Mouse (Mus musculus) ovary, postnatal 10 days (tissue): ENCODE measurements at regions not wholly inside any gene's neighbourhood (a gene's known extent, or its start where the extent isn't known, plus 50 kb on each side); places are given as distances from the start of the nearest gene placed in this dataset.

Experiments
- DNase-seq: peaks from one replicate; pipeline ENCODE4 v3.0.0; 2022; ENCODE audit warnings: low spot score

DNA sequence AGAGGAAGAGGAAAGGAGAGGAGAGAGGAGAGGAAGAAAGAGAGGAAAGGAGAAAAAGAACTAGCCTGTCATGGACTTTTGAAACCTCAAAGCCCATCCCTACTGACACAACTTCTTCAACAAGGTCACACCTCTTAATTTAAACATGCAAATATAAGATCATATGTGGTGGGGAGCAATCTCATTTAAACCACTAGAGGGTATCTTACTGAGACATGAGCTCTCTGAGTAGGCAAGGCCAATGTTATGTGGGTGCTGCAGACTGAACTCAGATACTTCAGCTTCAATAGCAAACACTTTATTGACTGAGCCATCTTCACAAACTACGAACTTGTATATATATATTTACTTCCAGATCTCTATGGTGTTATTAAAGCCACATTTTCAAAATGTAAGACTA is 156.9 kb downstream of the Mex3b start:
- no peak for DNase-seq

DNA sequence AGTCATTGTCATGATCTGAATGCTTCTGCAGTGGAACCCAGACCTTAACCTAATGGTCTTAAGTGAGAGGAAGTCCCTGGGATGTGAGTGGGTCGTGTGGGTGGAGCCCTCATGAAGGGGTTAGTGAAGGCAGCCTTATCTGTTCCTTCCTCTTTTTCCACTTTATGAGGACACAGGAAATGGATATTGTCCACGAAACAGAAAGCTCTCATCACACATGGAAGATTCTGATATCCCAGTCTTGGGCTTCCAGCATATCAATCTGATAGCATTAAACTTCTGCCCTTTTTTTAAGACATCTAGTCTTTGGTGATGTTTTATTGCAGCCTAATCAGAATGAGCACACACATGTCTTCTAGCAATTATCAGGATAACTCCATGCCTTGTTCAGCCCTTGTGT is 164.0 kb downstream of the Mex3b start:
- no peak for DNase-seq

DNA sequence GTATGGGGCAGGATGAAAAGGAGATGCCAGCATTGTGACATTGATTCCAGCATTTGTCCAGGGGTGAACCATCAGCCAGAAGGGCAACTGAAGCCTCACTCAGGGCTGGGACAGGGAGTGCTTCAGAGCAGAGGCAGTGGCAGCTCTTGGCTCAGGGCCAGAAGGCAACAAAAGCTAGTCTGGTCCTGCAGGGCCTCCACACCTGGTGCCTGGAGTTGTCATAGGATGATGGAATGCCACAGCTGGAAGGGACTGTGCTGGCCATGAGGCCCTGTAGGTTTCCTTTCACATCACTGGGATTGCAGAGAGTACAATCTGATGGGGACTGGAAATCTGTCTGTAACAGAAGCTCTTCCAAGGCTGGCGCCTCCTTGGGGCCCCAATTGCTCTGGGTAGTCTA is 164.9 kb downstream of the Mex3b start:
- no peak for DNase-seq

DNA sequence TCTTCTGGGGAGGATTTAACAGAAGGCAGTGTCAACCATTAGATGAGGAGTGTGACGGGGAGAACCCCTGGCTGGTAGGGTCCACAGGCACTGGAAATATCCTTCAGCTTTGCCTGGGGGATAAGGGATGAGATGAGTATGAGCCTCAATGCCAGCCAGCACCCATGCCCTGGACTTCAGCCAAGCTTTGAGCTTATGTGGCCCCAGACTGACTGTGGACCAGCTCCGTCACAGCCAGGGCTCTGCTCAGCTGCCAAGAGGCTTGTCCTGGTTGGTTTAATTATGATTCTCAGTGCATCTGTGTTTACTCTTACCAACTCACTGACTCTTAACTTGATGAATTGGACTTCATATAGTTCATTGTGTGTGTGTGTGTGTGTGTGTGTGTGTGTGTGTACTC is 165.8 kb downstream of the Mex3b start:
- DNase-seq: no peak

DNA sequence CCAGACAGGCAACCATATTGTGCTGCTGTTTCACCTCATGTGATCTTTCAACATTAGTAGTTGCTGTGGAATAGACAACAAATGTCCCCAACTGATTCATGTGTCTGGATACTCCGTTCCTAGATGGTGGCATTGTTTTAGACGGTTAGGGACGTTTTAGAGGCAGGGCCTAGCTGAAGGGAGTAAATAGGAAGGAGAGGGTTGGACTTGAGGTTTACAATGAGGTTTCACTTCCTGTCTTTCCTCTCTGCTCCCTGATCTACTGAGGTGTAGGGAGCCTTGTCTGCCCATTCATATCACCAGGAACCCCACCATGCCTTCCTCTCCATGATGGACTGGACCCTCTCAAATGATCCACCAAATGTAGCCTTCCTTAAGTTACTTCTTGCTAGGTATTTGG is 168.1 kb downstream of the Mex3b start:
- no peak for DNase-seq

DNA sequence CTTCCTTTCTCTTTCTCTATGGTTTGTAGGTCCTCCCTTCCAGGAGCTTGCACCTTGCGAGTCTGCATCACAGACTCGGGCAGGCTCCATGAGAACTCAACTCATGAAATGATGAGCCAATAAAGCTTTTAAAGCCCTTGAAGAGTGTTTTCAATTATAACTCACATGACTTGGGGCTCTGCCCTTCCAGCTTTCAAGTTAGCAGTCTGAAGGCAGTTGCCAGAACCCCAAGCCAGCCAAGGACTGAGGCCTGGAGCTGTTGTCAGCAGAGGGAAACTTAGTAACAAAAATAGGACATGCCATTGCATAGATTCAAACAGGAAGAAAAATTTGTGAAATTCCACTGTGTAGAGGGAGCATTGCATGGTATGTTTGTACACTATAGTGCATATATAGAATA is 169.3 kb downstream of the Mex3b start:
- DNase-seq: peak; percentile 7

DNA sequence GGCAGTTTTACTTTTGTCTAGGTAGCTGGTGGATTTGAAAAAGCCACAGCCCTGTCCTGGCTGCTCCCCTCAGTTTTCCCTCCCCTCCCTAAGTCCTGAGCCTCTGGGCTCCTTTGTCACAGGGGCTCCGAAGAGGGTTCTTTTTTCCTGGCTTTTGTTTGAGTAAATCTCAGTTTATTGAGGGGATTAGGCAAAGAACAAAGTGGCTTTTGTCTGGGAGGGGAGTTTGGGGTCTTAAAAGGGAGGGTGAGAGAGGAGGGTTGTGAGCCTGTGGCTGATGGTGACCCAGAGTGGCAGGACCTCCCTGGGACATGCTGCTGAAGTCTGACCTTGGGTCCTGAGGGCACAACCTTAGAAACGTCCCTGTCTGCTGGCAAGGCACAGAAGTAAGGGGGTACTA is 170.0 kb downstream of the Mex3b start:
- DNase-seq: no peak

DNA sequence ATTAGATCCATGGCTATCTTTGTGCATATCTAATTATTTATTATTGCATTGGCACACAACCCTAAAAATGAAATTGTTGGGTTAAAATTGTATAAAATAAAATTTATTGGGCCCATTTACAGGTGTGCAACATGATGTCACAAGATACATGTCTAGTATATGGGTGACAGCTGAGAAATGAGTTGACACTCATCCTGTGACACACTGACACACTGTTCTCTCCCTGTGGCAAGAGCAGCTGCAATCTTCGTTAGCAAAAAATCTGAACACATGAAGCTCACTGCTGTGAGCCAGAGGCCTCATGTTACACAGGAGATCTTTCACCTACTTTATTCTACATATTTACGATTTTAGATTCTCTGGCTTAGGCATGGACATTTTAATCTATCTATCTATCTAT is 170.6 kb downstream of the Mex3b start:
- DNase-seq: no peak

DNA sequence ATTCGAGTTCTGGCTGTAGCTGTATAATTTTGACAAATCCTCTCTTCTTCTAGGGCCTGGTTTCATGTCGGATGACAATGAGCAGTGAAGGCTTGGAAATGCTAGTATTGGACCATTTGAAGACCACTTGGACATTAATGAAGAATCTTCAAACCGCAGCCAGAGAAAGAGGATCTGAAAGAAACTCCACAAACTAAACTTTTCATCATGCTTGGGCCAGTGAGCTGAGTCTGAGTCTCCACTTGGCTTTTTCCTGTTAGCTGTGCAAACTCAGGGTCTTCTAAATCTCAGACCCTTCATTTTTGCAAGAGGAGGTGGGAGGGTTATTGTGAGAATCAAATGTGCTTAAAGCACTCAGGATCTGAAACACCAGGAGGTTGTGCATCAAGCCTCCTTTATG is 176.6 kb downstream of the Mex3b start:
- DNase-seq: no peak

DNA sequence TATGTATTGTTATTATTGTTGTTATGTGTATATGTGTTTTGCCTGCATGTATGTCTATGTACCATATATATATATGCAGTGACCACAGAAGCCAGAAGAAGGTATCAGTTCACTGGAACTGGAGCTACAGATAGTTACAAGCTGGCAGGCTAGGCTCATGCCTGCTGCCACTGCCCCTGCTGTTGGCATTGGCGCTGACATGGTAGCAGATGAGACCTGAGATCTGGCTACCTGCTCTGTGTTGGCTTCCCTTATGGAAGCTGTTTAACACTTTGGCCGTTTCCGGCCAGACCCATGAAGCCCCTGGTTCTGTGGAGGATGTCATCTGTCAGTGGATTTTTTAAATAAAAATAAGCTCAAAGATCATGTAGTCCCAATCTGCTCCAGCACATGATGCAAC is 178.1 kb downstream of the Mex3b start:
- no peak for DNase-seq

DNA sequence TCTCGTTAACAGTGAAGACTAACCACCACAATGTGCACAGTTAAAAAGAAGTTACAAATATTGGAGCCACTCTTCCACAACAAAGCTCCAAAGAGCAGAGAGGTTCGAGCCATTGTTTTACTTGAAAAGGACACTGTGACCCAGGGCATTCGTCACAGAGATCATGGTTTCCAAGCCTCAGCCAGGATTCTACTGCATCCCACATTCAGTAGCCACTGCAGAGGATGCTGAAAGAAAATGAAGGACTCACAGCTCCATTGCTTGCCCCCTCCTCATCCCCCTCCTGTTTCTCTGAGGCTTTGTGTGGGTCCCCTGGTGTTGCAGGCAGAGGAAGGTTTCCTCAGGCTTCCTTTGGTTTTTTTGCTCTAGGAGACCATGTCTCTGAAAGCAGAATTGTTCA is 182.9 kb downstream of the Mex3b start:
- DNase-seq: no peak

DNA sequence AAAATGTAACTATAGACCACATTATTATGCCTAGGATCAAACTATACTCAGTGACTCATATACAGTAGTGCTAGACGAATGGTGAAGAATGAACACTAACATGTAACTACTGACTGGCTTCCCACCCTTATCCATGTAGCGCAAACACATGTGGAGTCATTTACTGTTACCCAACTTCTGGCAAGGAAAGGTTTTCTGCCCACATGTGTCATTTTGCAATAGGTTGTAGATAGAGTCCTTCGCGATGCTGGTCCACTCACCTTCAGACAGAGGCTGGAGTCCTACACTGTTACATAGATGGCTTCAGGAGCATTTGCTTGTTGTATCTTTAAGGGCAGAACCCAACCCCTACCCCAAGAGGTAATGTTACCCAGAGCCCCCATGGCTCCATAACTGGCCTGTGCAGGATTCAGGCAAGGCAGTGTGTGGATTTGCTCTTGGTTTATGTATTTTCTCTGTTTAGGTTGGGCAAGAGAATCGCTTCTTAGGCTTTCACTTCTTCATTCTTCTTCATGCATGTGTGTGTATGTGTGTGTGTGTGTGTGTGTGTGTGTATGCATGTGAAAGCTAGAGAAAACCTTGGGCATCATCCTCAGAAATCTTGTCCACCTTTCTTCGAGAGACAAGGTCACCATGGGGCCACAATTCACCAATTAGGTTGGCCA is 183.8 kb downstream of the Mex3b start:
- DNase-seq: no peak

DNA sequence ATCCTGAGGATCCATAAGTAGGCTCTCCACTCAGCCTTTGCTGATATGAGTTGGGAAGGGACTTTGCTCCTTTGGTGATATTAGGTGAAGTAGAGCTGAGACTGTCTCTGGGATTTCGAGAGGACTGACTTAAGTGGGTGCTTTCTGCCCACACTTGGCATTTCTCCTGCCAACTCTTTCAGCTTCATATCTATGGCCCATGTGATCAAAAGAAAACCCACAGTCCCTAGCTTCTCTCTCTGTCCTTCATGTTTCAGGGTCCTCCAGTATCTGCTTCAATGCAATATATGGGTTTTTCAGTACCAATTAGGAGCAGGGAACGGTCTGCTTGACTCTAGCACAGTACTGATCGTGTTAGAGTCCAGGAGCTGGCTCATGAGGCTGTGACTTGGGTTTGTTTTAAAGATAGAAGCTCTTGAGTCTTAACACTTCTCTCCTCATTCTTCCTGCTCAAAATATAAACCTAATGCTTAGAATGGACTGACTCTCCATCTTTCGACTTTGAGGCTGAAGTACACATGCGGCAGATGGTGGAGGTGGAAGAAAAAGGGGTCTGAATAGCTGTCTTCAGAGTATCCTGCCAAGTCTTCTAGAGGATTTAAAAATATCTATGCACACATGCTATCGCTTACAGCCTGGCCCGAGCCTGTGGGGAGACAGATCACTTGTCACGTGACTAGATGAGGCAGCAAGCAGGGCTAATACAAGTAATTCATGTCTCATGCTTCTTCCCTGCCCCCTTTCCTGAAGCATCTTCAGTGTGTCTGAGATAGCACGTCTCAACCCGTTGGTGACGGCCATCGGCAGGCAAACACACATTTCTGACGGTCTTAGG is 189.2 kb downstream of the Mex3b start:
- no peak for DNase-seq

DNA sequence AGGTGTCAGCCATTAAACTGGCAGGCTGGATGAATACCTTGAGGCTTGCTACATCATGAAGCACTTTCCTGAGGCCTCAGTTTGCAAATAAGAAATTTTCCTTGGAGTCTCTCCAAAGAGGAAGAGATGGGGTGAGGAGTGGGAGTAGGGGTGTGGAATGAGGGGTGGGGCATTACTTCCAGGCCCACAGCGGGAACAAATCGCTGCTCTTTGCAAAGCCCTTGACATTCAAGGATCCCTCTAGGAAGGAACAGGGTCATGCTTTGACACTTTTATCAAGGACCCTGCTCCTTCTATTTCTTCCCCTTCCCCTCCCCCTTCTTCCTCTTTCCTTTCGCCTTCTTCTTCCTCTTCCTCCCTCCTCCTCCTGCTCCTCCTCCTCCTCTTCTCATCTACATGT is 193.2 kb downstream of the Mex3b start:
- DNase-seq: no peak

DNA sequence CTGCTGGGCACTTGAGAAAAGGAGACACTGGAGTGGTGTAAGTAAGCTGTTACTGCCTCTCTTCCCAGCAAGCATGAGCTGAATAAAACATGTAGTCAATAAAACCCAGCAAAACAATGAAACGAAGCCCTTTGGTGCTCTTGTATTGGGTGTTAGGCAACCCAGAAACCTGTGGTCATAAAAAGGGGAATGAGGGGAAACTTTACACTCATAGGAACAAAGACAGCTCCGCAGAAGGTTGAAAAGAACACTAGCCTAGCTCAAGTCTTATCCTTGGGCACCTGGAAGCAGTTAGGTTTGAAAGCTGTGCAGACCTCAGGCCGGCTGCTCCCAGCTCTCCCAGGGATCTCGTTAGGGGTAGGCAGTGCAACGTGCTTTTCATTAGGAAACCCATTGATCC is 193.6 kb downstream of the Mex3b start:
- no peak for DNase-seq

DNA sequence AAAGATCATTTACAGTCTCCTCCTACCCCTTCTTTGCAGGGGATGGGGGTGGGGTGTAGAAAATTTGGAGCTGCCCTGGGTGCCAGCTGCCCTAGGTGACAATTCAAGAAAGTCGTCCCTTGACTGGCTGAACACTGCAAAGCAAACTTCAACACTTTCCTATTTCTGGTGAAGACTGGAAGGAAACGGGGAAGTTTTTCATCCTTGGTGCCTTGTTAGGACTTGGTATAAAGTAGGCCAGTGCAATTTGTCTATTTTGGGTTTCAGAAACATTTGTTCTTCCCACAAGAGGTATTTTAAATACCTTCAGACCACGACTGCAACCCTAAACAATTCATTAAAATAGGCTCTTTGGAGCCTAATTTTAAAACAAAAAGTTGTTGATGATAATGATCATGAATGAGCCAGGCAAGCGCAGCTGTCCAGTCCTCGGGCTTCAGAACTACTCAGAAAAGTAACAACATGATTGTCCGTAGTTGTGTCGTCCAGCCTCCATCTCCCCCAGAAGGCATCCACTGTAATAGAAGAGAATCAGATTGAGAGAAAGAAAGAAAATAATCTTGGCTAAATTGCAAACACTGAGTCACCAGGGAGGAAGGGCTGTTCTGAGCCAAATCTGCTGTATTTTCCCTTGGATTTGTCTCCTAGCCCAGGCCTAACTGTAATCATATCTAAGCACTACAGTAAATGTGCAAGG is 194.2 kb downstream of the Mex3b start:
- DNase-seq: no peak

DNA sequence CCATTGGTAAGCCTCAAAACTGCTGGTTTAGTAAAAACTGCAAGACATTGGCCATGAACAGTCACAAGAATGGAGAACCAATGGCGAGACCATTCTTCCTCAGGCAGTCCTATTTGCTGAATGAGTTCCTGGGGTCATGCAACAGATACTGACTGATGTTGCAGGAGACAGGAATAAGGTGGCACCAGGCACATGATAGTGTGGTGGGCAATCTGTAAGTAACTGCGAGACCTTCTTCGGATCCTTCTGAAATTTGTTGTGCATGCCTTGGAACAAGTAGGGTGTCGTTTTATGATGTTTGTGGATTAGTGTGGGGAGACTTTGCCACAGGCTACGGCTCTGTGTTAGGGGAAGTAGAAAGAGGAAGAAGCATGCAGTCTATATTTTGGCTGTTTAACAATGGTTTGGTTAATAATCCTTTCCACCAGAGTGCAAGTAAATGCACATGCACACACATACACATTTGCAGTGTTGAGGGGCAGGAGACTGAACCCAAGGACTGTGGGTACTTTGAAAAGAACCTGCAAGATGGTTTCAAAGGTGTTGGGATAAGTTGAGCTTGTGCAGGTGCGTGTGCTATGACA is 194.9 kb downstream of the Mex3b start:
- no peak for DNase-seq

DNA sequence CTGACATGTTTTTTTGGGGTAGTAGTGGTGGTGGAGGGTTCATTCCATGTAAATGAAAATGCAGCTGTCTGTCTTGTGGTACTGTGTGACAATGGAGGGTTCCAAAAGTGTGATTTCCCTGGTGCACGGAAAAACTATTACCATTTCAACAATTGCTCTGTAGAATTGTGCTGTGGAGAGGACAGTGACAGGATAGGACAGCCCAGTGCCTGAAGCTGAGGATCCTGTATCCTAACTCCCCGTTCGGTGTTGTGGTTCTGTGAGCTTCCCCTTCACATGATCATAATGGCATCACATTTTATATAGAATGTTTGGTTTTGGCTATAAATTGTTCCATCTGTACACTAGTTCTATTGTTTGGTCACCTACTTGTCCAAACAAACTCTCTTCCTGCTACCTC is 196.4 kb downstream of the Mex3b start:
- DNase-seq: no peak

DNA sequence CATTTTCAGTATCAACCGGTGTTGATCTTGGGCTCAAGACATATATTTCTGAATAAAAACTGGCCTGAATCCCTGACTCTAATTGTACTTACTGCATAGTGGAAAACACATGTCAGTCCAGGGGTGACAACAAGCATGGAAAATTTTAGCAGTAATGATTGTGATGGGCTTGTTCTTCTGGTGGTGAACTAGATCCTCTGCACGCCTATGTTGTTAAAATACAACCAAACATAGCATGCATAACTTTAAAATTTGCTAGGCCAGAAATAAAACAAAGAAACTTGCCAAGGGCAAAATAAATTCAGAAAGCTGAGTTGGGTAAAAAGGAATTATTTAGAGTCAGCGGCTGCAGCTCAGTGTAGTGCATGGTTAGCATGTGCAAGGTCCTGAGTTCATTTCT is 198.2 kb downstream of the Mex3b start:
- DNase-seq: no peak

DNA sequence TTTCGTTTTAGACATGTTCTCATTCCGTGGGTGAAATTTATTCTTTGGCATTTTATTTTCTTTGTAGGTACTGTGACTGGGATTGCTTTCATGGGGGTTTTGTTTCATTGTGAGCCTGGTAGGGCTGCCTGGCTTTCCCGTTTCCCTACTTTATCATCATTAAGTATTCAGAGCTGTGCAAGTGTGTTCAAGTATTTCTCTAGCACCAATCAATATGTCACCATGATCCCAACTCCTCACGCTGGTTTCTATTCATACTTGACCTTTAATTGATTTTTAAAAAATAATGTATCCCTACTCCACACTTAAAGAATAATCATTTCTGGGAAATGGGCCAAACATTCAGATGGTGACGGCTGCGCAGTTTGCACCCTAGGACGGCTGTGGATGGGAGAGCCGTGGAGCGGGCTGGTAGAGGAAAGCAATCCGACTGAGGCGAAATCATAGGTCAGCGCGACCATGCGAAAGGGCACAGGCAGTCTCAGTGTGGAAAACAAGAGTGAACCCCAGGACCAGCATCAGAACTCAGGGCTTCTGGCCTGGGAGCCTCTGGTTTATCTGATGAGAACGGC is 207.4 kb downstream of the Mex3b start:
- no peak for DNase-seq

DNA sequence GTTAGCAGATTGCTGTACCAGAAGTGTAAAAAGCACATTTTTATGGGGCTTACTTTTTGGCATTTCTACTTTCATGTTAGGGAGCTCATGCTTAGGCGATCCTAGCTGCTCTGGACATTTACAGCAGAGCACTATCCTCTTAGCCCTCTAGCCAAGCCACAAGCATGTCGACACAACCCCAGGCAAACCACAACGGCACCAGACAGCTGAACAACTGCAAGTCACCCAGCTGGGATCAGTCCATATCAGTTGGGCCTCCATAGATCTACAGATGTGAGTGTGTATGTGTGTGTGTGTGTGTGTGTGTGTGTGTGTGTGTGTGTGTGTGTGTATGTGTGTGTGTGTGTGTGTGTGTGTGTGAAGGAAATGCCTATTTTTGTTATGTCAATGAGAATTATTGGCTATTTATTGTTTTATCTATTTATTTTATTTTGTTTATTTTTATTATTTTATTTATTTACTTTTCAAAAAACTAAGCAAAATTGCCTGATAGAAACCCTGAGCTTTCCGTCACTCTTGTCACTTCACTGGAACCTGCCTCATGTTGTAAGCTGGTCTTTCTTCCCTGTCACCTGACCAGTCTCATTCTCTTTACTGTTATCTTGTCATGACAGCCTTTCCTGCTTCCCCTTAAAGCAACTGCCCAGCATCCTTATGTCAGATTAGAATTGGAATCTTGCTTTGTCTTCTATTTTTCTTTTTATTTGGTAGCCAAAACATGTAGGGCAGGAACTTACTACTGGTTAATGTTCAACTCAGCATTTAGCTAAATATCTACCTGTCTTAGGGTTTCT is 208.2 kb downstream of the Mex3b start:
- no peak for DNase-seq
